Mouse (Mus musculus): ENCODE measurements around the gene Galnt2. TPM values are rescaled to one million over a fixed set of nuclear protein-coding genes. Genes with fewer than 3 reads are reported as not detected.

Galnt2 gene
- polyA plus RNA-seq, 1 experiment from 2014 or later = 60.5 TPM

DNA sequence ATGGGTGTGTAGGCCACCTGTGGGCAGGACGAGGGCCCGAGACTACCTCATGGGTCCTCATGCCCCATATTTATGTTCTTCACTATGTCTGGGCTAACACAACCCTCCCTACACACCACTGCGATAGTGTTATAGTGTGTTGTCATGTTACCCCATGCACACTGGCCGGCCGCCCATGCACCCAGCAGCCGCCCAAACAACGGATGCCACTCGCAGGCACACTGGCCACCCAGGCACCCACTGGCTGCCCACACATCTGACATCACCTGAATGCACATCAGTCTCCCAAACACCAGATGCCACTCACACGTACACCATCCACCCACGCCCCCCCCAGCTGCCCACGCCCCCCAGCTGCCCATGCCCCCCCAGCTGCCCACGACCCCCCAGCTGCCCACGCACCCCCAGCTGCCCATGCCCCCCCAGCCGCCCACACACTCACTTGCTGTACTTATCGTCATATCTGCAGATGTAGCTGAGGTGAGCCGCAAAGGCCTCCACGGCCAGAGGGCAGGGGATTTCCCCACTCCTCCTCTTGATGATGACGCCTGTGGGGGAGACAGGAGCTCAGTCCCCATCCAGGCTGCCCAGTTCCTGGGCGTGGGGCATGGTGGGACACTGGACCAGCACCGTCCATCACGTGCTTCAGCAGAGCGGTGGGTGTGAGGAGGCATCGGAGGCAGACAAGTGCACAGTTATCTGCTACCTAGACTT is 140.4 kb downstream of the Galnt2 start:
- H3K4me3 ChIP-seq (ENCODE audit: control insufficient read depth in 1 of 2, insufficient read depth in 1 of 2, low read depth in 1 of 2, low read length in 2 of 2) = no peak overlapping the region
- ATAC-seq (ENCODE audit: insufficient number of reproducible peaks, insufficient read depth, low FRiP score, low read depth) = no peak
- WGBS = 86% methylated on average over 20 of the region's 23 CpGs
- no peak overlapping the region for H3K27ac ChIP-seq (replicated peaks in 1 of 2; ENCODE audit: control insufficient read depth in 1 of 2, insufficient read depth in 1 of 2, low read depth in 2 of 2, low read length in 2 of 2)
- H3K4me1 ChIP-seq (ENCODE audit: control insufficient read depth in 2 of 2, insufficient read depth in 2 of 2, low read length in 2 of 2) = peaks cover 6 to 9% of the 10 kb centered on the region in 2 experiments; a peak in 2 of 4 replicates
- H3K4me2 ChIP-seq (ENCODE audit: low read length) = no peak overlapping the region
- no peaks in the 10 kb centered on the region for H3K36me3 ChIP-seq (ENCODE audit: control insufficient read depth, insufficient read depth, low read length)
- no peaks in the 10 kb centered on the region for H3K9me3 ChIP-seq (ENCODE audit: control insufficient read depth, low read length)
- H3K27me3 ChIP-seq (ENCODE audit: control insufficient read depth, insufficient read depth, low read length) = no peaks in the 10 kb centered on the region
- no peak overlapping the region for H3K9ac ChIP-seq (ENCODE audit: low read length)

DNA sequence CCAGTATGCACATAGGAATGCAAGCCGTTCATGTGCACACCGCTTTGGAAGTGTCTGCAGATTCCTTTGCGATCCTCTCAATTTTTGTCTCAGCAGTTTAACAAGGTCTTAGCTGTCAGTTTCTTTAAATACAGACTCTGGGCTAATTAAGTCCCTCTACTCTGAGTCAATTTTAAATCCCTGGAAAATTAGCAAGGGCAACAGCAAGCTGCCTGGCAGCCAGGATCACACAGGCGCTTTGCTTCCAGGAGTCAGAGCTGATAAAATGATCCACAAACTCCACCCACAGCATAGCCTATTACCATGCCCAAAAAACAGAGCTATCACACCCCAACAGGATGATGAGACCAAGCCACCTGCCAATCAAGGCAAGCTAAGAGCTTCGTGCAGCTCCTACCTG is 142.6 kb downstream of the Galnt2 start:
- H3K36me3 ChIP-seq (ENCODE audit: control insufficient read depth, insufficient read depth, low read length) = no peaks in the 10 kb centered on the region
- H3K27me3 ChIP-seq (ENCODE audit: control insufficient read depth, insufficient read depth, low read length) = no peaks in the 10 kb centered on the region
- H3K9me3 ChIP-seq (ENCODE audit: control insufficient read depth, low read length) = no peaks in the 10 kb centered on the region
- no peak for ATAC-seq (ENCODE audit: insufficient number of reproducible peaks, insufficient read depth, low FRiP score, low read depth)
- WGBS = 83% methylated on average over 5 of the region's 5 CpGs
- peaks cover 6 to 9% of the 10 kb centered on the region in 2 experiments; a peak in 2 of 4 replicates for H3K4me1 ChIP-seq (ENCODE audit: control insufficient read depth in 2 of 2, insufficient read depth in 2 of 2, low read length in 2 of 2)
- no peak overlapping the region for H3K4me3 ChIP-seq (ENCODE audit: control insufficient read depth in 1 of 2, insufficient read depth in 1 of 2, low read depth in 1 of 2, low read length in 2 of 2)
- H3K27ac ChIP-seq (replicated peaks in 1 of 2; ENCODE audit: control insufficient read depth in 1 of 2, insufficient read depth in 1 of 2, low read depth in 2 of 2, low read length in 2 of 2) = no peak overlapping the region
- no peak overlapping the region for H3K9ac ChIP-seq (ENCODE audit: low read length)
- H3K4me2 ChIP-seq (ENCODE audit: low read length) = no peak overlapping the region

GRCm38 (mm10) chr8:124375168-124375567 is 144.0 kb downstream of the Galnt2 start:
- Histone ChIP-seq H3K9ac (ENCODE audit: low read length) (no peak overlapping the region), H3K27me3 (ENCODE audit: control insufficient read depth, insufficient read depth, low read length) (no peaks in the 10 kb centered on the region), H3K4me3 (ENCODE audit: control insufficient read depth in 1 of 2, insufficient read depth in 1 of 2, low read depth in 1 of 2, low read length in 2 of 2) (no peak overlapping the region), H3K36me3 (ENCODE audit: control insufficient read depth, insufficient read depth, low read length) (no peaks in the 10 kb centered on the region), H3K9me3 (ENCODE audit: control insufficient read depth, low read length) (no peaks in the 10 kb centered on the region), H3K27ac (replicated peaks in 1 of 2; ENCODE audit: control insufficient read depth in 1 of 2, insufficient read depth in 1 of 2, low read depth in 2 of 2, low read length in 2 of 2) (peak overlapping the region; percentile 2 to 24; a peak in 2 of 4 replicates), H3K4me2 (ENCODE audit: low read length) (no peak overlapping the region), H3K4me1 (ENCODE audit: control insufficient read depth in 2 of 2, insufficient read depth in 2 of 2, low read length in 2 of 2) (peaks cover 6 to 9% of the 10 kb centered on the region in 2 experiments; a peak in 2 of 4 replicates)
- no peak for ATAC-seq (ENCODE audit: insufficient number of reproducible peaks, insufficient read depth, low FRiP score, low read depth)
- 52% methylated on average over 6 of the region's 6 CpGs for WGBS

GRCm38 (mm10) chr8:124375727-124376126 is 144.5 kb downstream of the Galnt2 start:
- peaks cover 6 to 9% of the 10 kb centered on the region in 2 experiments; a peak in 2 of 4 replicates for H3K4me1 ChIP-seq (ENCODE audit: control insufficient read depth in 2 of 2, insufficient read depth in 2 of 2, low read length in 2 of 2)
- WGBS = 78% methylated on average over 9 of the region's 9 CpGs
- H3K36me3 ChIP-seq (ENCODE audit: control insufficient read depth, insufficient read depth, low read length) = no peaks in the 10 kb centered on the region
- peak overlapping the region; percentile 11; the same call in 1 of the 2 replicates for H3K9ac ChIP-seq (ENCODE audit: low read length)
- peak overlapping the region in 1 of 2 experiments; percentile 24; a peak in 1 of 4 replicates for H3K27ac ChIP-seq (replicated peaks in 1 of 2; ENCODE audit: control insufficient read depth in 1 of 2, insufficient read depth in 1 of 2, low read depth in 2 of 2, low read length in 2 of 2)
- H3K4me3 ChIP-seq (ENCODE audit: control insufficient read depth in 1 of 2, insufficient read depth in 1 of 2, low read depth in 1 of 2, low read length in 2 of 2) = no peak overlapping the region
- H3K4me2 ChIP-seq (ENCODE audit: low read length) = no peak overlapping the region
- ATAC-seq (ENCODE audit: insufficient number of reproducible peaks, insufficient read depth, low FRiP score, low read depth) = no peak
- H3K27me3 ChIP-seq (ENCODE audit: control insufficient read depth, insufficient read depth, low read length) = no peaks in the 10 kb centered on the region
- no peaks in the 10 kb centered on the region for H3K9me3 ChIP-seq (ENCODE audit: control insufficient read depth, low read length)

DNA sequence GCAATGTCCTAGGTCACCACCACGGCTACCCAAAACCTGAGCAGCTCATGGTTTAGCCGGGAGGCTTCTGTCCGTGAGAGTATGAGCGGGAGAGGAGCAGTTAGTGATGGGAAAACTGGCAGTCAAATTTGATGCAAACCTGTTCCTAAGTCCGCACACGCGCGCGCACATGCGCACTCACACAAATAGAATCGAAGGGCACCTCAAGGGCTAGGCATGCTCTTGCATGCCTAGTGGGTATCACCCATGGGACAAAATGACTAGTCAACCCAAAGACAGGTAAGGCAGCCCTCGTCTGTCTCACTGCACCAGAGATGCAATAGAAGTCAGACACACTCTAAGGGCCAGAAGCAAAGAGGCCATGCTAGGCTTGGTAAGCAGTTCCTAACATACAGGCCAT is 145.2 kb downstream of the Galnt2 start:
- Histone ChIP-seq H3K4me1 (ENCODE audit: control insufficient read depth in 2 of 2, insufficient read depth in 2 of 2, low read length in 2 of 2) (peaks cover 6 to 9% of the 10 kb centered on the region in 2 experiments; a peak in 2 of 4 replicates), H3K9ac (ENCODE audit: low read length) (no peak overlapping the region), H3K4me3 (ENCODE audit: control insufficient read depth in 1 of 2, insufficient read depth in 1 of 2, low read depth in 1 of 2, low read length in 2 of 2) (no peak overlapping the region), H3K36me3 (ENCODE audit: control insufficient read depth, insufficient read depth, low read length) (no peaks in the 10 kb centered on the region), H3K27ac (replicated peaks in 1 of 2; ENCODE audit: control insufficient read depth in 1 of 2, insufficient read depth in 1 of 2, low read depth in 2 of 2, low read length in 2 of 2) (no peak overlapping the region), H3K27me3 (ENCODE audit: control insufficient read depth, insufficient read depth, low read length) (no peaks in the 10 kb centered on the region), H3K4me2 (ENCODE audit: low read length) (no peak overlapping the region), H3K9me3 (ENCODE audit: control insufficient read depth, low read length) (no peaks in the 10 kb centered on the region)
- no peak for ATAC-seq (ENCODE audit: insufficient number of reproducible peaks, insufficient read depth, low FRiP score, low read depth)
- 93% methylated on average over 12 of the region's 12 CpGs for WGBS

DNA sequence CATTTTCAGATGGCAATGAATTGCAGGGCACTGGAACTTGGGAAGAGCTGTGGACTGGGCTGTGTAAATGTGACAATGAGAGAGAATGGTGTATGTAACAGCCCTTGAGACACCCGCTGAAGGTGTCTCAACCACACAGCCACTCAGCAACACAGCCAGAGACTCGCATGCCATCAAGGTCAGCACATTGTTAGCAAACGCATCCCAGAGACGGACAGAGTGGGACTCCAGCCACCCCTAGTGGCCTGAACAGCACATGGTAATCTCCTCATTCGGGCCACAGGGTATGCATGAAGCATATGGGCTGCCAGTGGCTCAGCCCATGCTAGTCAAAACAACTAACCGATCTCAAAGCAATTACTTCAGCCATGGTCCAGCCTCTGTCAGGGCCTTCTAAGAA is 148.1 kb downstream of the Galnt2 start:
- Histone ChIP-seq H3K4me2 (ENCODE audit: low read length) (no peak overlapping the region), H3K27me3 (ENCODE audit: control insufficient read depth, insufficient read depth, low read length) (no peaks in the 10 kb centered on the region), H3K9me3 (ENCODE audit: control insufficient read depth, low read length) (no peaks in the 10 kb centered on the region), H3K27ac (replicated peaks in 1 of 2; ENCODE audit: control insufficient read depth in 1 of 2, insufficient read depth in 1 of 2, low read depth in 2 of 2, low read length in 2 of 2) (no peak overlapping the region), H3K4me1 (ENCODE audit: control insufficient read depth in 2 of 2, insufficient read depth in 2 of 2, low read length in 2 of 2) (peaks cover 6 to 8% of the 10 kb centered on the region in 2 experiments; a peak in 2 of 4 replicates), H3K9ac (ENCODE audit: low read length) (no peak overlapping the region), H3K36me3 (ENCODE audit: control insufficient read depth, insufficient read depth, low read length) (no peaks in the 10 kb centered on the region), H3K4me3 (ENCODE audit: control insufficient read depth in 1 of 2, insufficient read depth in 1 of 2, low read depth in 1 of 2, low read length in 2 of 2) (no peak overlapping the region)
- no peak for ATAC-seq (ENCODE audit: insufficient number of reproducible peaks, insufficient read depth, low FRiP score, low read depth)
- WGBS = 68% methylated on average over 6 of the region's 6 CpGs

DNA sequence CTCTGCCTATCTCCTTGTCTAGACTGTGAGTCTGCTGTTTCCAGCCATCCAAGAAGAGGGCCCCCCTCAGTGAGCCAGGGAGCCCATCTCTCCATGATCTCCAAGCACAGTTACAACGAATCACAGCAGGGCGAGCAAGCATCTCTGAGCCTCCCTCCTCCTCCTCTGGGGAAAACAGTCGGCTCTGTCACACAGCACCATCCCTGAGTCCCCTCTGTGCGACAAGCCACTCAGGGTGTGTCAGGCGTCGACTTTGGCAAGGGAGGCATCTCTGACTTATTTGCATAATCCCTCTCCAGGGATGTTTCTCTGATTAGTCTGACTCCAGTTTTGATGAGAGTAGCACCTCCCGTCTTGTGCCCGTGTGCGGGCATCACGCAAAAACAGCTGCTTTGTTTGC is 151.0 kb downstream of the Galnt2 start:
- H3K4me3 ChIP-seq (ENCODE audit: control insufficient read depth in 1 of 2, insufficient read depth in 1 of 2, low read depth in 1 of 2, low read length in 2 of 2) = no peak overlapping the region
- no peaks in the 10 kb centered on the region for H3K4me1 ChIP-seq (ENCODE audit: control insufficient read depth in 2 of 2, insufficient read depth in 2 of 2, low read length in 2 of 2)
- ATAC-seq (ENCODE audit: insufficient number of reproducible peaks, insufficient read depth, low FRiP score, low read depth) = no peak
- no peaks in the 10 kb centered on the region for H3K27me3 ChIP-seq (ENCODE audit: control insufficient read depth, insufficient read depth, low read length)
- WGBS = 56% methylated on average over 10 of the region's 10 CpGs
- H3K9me3 ChIP-seq (ENCODE audit: control insufficient read depth, low read length) = no peaks in the 10 kb centered on the region
- no peak overlapping the region for H3K27ac ChIP-seq (replicated peaks in 1 of 2; ENCODE audit: control insufficient read depth in 1 of 2, insufficient read depth in 1 of 2, low read depth in 2 of 2, low read length in 2 of 2)
- H3K9ac ChIP-seq (ENCODE audit: low read length) = no peak overlapping the region
- no peaks in the 10 kb centered on the region for H3K36me3 ChIP-seq (ENCODE audit: control insufficient read depth, insufficient read depth, low read length)
- H3K4me2 ChIP-seq (ENCODE audit: low read length) = no peak overlapping the region

DNA sequence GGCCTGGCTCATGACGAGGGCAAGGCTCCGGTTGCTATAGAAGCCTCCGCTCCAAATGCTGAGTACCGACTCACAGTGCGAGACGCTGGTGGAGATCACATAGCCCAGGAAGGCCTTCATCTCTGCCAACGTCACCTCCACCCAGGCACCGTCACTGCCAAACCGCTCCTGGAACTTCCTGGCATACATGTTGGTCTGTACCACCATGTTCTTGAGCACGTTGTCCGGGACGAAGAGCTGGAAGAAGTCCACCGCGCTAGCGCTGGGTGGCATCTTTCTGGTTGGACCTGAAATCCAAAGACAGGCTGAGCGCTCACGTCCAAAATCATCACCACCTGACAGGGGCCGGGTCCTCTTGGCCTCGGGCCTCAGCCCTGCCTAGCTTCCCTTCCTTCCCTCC is 153.1 kb downstream of the Galnt2 start:
- no peak for ATAC-seq (ENCODE audit: insufficient number of reproducible peaks, insufficient read depth, low FRiP score, low read depth)
- H3K4me2 ChIP-seq (ENCODE audit: low read length) = no peak overlapping the region
- no peaks in the 10 kb centered on the region for H3K27me3 ChIP-seq (ENCODE audit: control insufficient read depth, insufficient read depth, low read length)
- H3K4me3 ChIP-seq (ENCODE audit: control insufficient read depth in 1 of 2, insufficient read depth in 1 of 2, low read depth in 1 of 2, low read length in 2 of 2) = no peak overlapping the region
- no peaks in the 10 kb centered on the region for H3K4me1 ChIP-seq (ENCODE audit: control insufficient read depth in 2 of 2, insufficient read depth in 2 of 2, low read length in 2 of 2)
- H3K27ac ChIP-seq (replicated peaks in 1 of 2; ENCODE audit: control insufficient read depth in 1 of 2, insufficient read depth in 1 of 2, low read depth in 2 of 2, low read length in 2 of 2) = no peak overlapping the region
- H3K9me3 ChIP-seq (ENCODE audit: control insufficient read depth, low read length) = no peaks in the 10 kb centered on the region
- no peak overlapping the region for H3K9ac ChIP-seq (ENCODE audit: low read length)
- H3K36me3 ChIP-seq (ENCODE audit: control insufficient read depth, insufficient read depth, low read length) = no peaks in the 10 kb centered on the region
- WGBS = 90% methylated on average over 19 of the region's 19 CpGs

Measured in heart, embryonic 14.5 days (tissue).